Mouse (Mus musculus) myocyte (in vitro differentiated cells): Measurements from ENCODE around the gene Schip1.

Experiments used
- E2F4 ChIP-seq: IDR thresholded peaks from one replicate; pipeline ENCODE4 v1.6.1; 2011; ENCODE audit warnings: mild to moderate bottlenecking, control low read depth, moderate library complexity; ENCODE audit not compliant: insufficient read depth
- POLR2A ChIP-seq: IDR thresholded peaks from one replicate; pipeline ENCODE4 v1.6.1; 2011; ENCODE audit warnings: low read depth, mild to moderate bottlenecking, control low read depth, moderate library complexity; ENCODE audit not compliant: insufficient read length
- POLR2AphosphoS2 ChIP-seq: IDR thresholded peaks from one replicate; pipeline ENCODE4 v1.6.1; 2011; ENCODE audit warnings: low read depth, control low read depth; ENCODE audit not compliant: insufficient read length
- TCF12 ChIP-seq: IDR thresholded peaks from one replicate; pipeline ENCODE4 v1.6.1; 2011; ENCODE audit warnings: mild to moderate bottlenecking, control low read depth; ENCODE audit not compliant: poor library complexity, insufficient read depth, severe bottlenecking
- USF1 ChIP-seq: IDR thresholded peaks from one replicate; pipeline ENCODE4 v1.6.1; 2011; ENCODE audit warnings: low read depth, mild to moderate bottlenecking, control low read depth, moderate library complexity

- no peak for TF ChIP-seq TCF12
- no peak for TF ChIP-seq USF1
- TF ChIP-seq POLR2A: no peak
- TF ChIP-seq E2F4: no peak
- TF ChIP-seq POLR2AphosphoS2: no peak
These were observed 471.5 kb downstream of the Schip1 start for GRCm38 (mm10) chr3:68536071-68536470.
